Mouse (Mus musculus) Patski (cell line): ENCODE measurements around the gene Tmem123. TPM values are rescaled to one million over a fixed set of nuclear protein-coding genes. Genes with fewer than 3 reads are reported as not detected.

Experiments
- ATAC-seq: fragments of 100-300 bp; one replicate; pipeline ENCODE4 v1.8.0; 2021
- CTCF ChIA-PET: fragments of 350-600 bp; sonication (Branson Sonifier 250); formaldehyde crosslinking; loops from one replicate; lab custom pipeline; 2022; ENCODE audit warnings: inconsistent platforms; lab: Charles Lee
- POLR2A ChIA-PET: fragments of 350-600 bp; sonication (Branson Sonifier 250); formaldehyde crosslinking; loops from one replicate; lab custom pipeline; 2022; ENCODE audit warnings: antibody characterized with exemption, inconsistent platforms; lab: Charles Lee
- DNase-seq: peaks from one replicate; pipeline ENCODE4 v3.0.0-alpha.2; 2011; ENCODE audit warnings: low read depth, low spot score
- H3K27me3 ChIP-seq: fragments of 371-371 bp; one replicate; pipeline ENCODE4 v1.5.1; 2021
- CTCF ChIP-seq: fragments of 100-300 bp; IDR thresholded peaks from one replicate; pipeline ENCODE4 v1.5.1; 2021
- in situ Hi-C: fragments of 300-500 bp; cut with MboI; formaldehyde crosslinking; loops from 3 replicates; pipeline ENCODE4 v1.11.1; 2018; ENCODE audit warnings: low pct_unique_long_range_greater_than_20kb, mixed read lengths
- polyA plus RNA-seq: library from polyadenylated mRNA; unstranded; gene quantifications from one replicate; pipeline ENCODE4 v1.2.3, GENCODE M21; 2021

Tmem123 gene
- 83.9 TPM for polyA plus RNA-seq

- ChIA-PET POLR2A (interaction anchor here (0.6 kb wide), 1 partner anchor 170 kb away, joined by 7 read pairs; no protein-coding TSS in a partner anchor), CTCF (no interaction called here)
- in situ Hi-C loops: no loop called here
- DNase-seq (peak; percentile 81), ATAC-seq (peak; percentile 98)
- TF ChIP-seq CTCF: no peak
- no peaks in the 10 kb centered on the region for H3K27me3 ChIP-seq
Observed at GRCm38 (mm10) chr9:7763614-7764300, at the start of gene Tmem123. Tmem123 (plus strand) TSS chr9:7764041.

- ChIA-PET POLR2A (interaction anchor here (0.6 kb wide), 1 partner anchor 152 kb away, joined by 3 read pairs; no protein-coding TSS in a partner anchor), CTCF (interaction anchor here (1.2 to 1.9 kb wide), 4 partner anchors 11 to 183 kb away, joined by 3 to 7 read pairs (median 4); no protein-coding TSS in a partner anchor)
- peak; percentile 28 for DNase-seq
- peak; percentile 44 for ATAC-seq
- H3K27me3 ChIP-seq: peaks cover 7% of the 10 kb centered on the region
- TF ChIP-seq CTCF: peak; percentile 50
- in situ Hi-C loops: loop anchor here (5.0 to 10.0 kb wide), 2 partner anchors 109 to 183 kb away; no protein-coding TSS in a partner anchor
Observed at GRCm38 (mm10) chr9:7714062-7714907, 49.6 kb upstream of the Tmem123 start.

DNA sequence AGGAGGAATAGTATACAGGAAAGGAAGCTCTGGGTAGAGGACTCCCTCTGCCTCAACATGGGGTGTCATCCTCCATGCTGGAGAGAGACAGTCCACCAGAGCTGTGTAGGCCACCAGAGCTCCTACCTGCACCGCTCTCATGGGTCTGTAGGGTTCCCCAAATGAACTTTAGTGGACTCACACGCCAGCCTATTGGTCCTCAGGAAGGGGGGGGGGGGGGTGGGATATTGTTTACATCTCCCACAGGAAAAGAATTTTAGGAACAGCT, 49.0 kb upstream of the Tmem123 start:
- ChIA-PET POLR2A (interaction anchor here (0.6 kb wide), 1 partner anchor 152 kb away, joined by 3 read pairs; no protein-coding TSS in a partner anchor), CTCF (interaction anchor here (1.9 kb wide), 1 partner anchor 29 kb away, joined by 5 read pairs; no protein-coding TSS in a partner anchor)
- in situ Hi-C loops: loop anchor here (5.0 to 10.0 kb wide), 3 partner anchors 110 to 487 kb away; no protein-coding TSS in a partner anchor
- ATAC-seq (no peak), DNase-seq (no peak)
- H3K27me3 ChIP-seq: peaks cover 7% of the 10 kb centered on the region
- no peak for TF ChIP-seq CTCF

DNA sequence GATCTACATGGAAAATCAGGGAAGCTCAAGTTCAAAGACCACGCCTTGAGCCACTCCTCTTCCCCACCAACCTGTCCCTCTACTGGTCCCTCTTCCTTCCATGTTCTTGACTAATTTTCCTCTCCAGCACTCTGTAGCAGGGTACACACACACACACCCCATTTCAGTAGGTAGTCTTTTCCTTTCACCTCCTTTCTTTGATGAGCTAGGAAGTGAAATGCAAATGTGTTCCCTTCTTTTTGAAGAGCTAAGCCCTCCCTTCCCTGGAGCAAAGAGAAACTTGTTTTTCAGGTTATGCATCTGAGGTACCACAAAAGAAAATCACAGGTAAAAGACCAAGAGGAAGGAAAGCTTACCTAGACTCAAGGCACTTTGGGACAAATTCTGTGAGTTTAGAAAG, 42.3 kb upstream of the Tmem123 start:
- no peak for DNase-seq
- in situ Hi-C loops: no loop called here
- TF ChIP-seq CTCF: no peak
- POLR2A ChIA-PET: no interaction called here
- H3K27me3 ChIP-seq: no peaks in the 10 kb centered on the region
- no peak for ATAC-seq
- CTCF ChIA-PET: interaction anchor here (0.7 to 1.0 kb wide), 3 partner anchors 22 to 488 kb away, joined by 3 read pairs; no protein-coding TSS in a partner anchor

DNA sequence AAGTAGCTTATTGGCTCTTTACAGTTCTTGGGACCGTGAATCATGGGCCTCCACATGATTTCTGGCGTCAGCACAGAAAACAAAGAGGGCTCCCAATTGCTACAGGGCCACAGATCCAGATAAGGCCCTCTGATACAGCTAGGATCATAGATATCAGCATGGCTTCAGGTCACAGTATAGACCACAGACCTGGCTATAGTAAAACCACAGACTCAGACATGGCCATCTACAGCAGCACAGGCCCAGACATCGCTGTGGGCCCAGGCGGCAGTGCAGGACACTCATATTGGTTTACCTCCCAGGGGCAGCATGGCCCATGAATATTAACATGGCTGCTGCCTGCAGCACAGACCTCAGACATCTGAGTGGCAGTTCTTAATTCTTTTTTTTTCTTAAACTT, 34.8 kb upstream of the Tmem123 start:
- ChIA-PET POLR2A (no interaction called here), CTCF (no interaction called here)
- no peak for ATAC-seq
- TF ChIP-seq CTCF: no peak
- in situ Hi-C loops: no loop called here
- DNase-seq: no peak
- H3K27me3 ChIP-seq: no peaks in the 10 kb centered on the region

DNA sequence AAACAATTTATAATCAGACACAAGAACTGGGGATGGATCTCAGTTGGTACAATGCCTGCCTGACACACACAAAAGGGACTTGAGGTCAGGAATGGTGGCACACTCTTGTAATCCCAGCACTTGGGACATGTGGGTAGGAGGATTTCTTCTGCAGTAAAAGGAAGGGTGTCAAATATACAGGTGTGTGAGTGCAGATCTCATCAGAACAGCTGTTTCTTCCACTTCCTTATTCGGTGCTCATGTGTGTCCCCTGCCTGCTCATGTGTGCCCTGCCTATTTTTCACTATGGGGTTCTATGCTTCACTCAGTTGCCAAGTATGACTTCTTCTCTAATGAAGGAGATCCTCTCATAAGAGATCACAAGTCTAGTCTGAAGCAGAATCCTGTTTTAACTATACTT, 21.1 kb upstream of the Tmem123 start:
- ChIA-PET POLR2A (no interaction called here), CTCF (interaction anchor here (0.8 to 1.6 kb wide), 3 partner anchors 13 to 21 kb away, joined by 3 read pairs; no protein-coding TSS in a partner anchor)
- ATAC-seq (no peak), DNase-seq (no peak)
- H3K27me3 ChIP-seq: no peaks in the 10 kb centered on the region
- TF ChIP-seq CTCF: no peak
- in situ Hi-C loops: no loop called here

DNA sequence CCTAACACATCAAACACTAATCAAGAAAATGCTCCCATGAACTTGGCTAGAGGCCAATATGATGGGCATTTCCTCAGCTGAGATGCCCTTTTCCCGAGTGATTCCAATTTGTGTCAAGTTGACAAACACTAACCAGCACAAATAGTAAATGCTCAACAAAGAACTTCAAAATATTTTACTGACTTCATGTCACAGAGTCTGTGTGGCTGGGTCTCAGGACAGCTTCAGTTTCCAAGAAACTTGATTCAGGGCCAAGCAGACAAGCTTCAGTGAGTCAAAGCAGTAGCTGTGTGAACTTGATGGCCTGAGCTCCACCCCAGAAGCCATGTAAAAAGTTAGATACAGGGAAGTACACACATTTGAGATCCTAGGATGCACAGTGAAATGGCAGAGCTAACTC, 19.7 kb upstream of the Tmem123 start:
- no peaks in the 10 kb centered on the region for H3K27me3 ChIP-seq
- ChIA-PET CTCF (interaction anchor here (1.0 to 1.6 kb wide), 2 partner anchors 22 to 30 kb away, joined by 3 to 5 read pairs; no protein-coding TSS in a partner anchor), POLR2A (no interaction called here)
- DNase-seq (no peak), ATAC-seq (no peak)
- in situ Hi-C loops: no loop called here
- TF ChIP-seq CTCF: no peak

- ATAC-seq (no peak), DNase-seq (no peak)
- ChIA-PET POLR2A (interaction anchor here (0.5 kb wide), 1 partner anchor 618 kb away, joined by 4 read pairs; no protein-coding TSS in a partner anchor), CTCF (interaction anchor here (1.3 kb wide), 1 partner anchor 35 kb away, joined by 3 read pairs; no protein-coding TSS in a partner anchor)
- H3K27me3 ChIP-seq: no peaks in the 10 kb centered on the region
- in situ Hi-C loops: no loop called here
- TF ChIP-seq CTCF: no peak
Observed at GRCm38 (mm10) chr9:7748881-7749280, 15.0 kb upstream of the Tmem123 start.

DNA sequence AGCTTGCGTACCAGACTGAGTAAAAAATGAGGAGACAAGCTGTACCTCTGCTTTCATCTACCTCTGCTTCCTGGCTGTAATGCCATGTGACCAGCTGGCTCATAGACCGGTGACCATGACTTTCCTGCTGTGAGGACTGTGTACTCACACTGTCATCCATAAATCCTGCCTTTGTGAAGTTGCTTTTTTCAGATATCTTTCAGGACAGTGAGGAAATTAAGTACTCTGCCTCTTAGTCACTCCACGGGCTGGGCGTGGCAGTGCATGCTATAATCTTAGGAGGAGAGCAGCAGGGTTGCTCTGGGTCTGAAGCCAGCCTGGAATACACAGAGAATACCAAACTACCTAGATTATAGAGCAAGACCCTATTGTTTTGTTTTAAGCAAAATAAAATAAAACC, 14.3 kb upstream of the Tmem123 start:
- POLR2A ChIA-PET: no interaction called here

DNA sequence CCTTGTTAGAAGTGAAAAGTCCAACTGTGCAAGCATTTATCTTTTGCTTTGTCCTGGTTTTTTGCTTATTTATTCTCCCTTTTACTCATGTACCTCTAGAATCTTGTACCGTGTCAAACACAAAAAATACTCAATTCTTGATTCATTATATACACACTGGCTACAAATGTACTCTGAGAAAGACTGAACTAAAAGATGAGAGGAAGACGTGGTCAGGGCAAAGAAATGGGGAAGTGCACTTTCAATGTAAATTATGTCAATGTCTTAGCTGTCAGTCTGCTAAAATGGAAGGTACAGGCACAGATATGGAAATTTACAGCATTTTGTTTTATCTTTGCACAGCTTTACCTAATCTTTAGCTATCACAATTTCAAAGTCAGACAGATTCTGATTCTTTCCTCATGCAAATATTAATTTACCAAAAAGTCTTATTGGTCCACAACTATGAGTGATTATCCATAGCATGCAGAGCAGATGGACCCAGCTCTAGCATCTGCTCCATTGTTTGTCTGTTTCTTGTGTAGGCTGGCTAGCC, 7.9 kb upstream of the Tmem123 start:
- no peaks in the 10 kb centered on the region for H3K27me3 ChIP-seq
- POLR2A ChIA-PET: no interaction called here
- CTCF ChIA-PET: interaction anchor here (1.2 kb wide), 1 partner anchor 14 kb away, joined by 3 read pairs; no protein-coding TSS in a partner anchor
- no peak for TF ChIP-seq CTCF
- DNase-seq (no peak), ATAC-seq (no peak)
- in situ Hi-C loops: no loop called here

More for the DNA sequence above, 14.3 kb upstream of the Tmem123 start:
- in situ Hi-C loops: no loop called here
- ATAC-seq (no peak), DNase-seq (no peak)
- no peaks in the 10 kb centered on the region for H3K27me3 ChIP-seq
- TF ChIP-seq CTCF: no peak
- CTCF ChIA-PET: interaction anchor here (1.3 kb wide), 1 partner anchor 35 kb away, joined by 3 read pairs; no protein-coding TSS in a partner anchor
